Mouse (Mus musculus): ENCODE data around the gene Ctsd. TPM values are rescaled to one million over a fixed set of nuclear protein-coding genes. Genes with fewer than 3 reads are reported as not detected.

Gene Ctsd
- total and polyA plus RNA-seq, 3 experiments: 61.2 to 107 (median 104) TPM

DNA sequence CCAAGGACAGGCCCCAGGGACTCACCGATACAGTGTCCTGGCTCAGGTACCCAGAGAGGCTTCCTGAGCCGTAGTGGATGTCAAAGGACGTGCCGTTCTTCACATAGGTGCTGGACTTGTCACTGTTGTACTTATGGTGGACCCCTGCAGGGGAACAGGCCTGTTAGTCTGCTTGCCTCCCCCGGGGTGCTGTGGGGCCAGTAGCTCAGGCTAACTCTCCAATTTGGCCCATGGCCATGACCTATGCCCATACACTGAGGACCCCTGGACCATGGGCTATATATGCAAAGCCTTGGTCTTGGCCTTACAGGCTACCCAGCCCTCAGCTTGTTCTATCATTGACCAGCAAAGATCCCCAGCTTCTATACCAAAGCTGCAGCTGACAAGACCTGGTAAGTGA, 5.3 kb downstream of the Ctsd start, which contains the start of gene Gm49369:
Gene Gm49369, minus strand, starts transcription at position 101 of the 400 bp plus-strand sequence.
- dilution Hi-C loops (cut with MboI; ENCODE audit: extremely low pct_ligation_motif_present, extremely low pct_unique_long_range_greater_than_20kb, low sequenced_read_pairs): no loop called here
- no peaks in the 10 kb centered on the region for H3K27me3 ChIP-seq (replicated peaks)

DNA sequence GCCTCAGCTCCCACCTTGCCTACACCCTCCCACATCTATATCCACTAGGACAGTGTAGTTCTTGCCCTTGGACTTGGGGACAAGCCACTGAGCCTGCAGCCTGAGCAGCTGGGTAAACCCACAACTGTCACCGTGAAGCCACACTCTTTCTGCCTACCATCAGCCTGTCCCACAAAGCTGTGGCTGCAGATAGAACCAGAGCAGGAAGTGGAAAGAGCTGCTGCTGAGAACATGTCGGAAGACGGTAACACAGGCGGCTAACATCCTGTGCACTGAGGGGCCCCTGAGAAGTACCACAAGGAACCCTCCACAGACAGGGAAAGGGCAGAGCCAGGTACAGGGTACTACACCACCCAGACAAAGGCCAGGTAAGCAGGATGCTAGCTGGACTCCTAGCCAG, 6.7 kb downstream of the Ctsd start:
- DNase-seq (ENCODE audit: extremely low read depth): no peak
- Histone ChIP-seq H3K79me2 (replicated peaks; ENCODE audit: control insufficient read depth, extremely low read depth, insufficient read depth, poor library complexity, severe bottlenecking) (peaks cover 7% of the 10 kb centered on the region), H3K4me2 (ENCODE audit: insufficient read depth, low read depth, poor library complexity, severe bottlenecking) (no peak overlapping the region), H3K27me3 (replicated peaks) (no peaks in the 10 kb centered on the region), H3K36me3 (replicated peaks in 1 of 2; ENCODE audit: control insufficient read depth in 1 of 2, insufficient read depth in 1 of 2, low read length in 1 of 2) (peaks cover 83 to 98% of the 10 kb centered on the region in 2 experiments), H3K27ac (ENCODE audit: insufficient read depth, low read depth) (no peak overlapping the region), H3K4me3 (replicated peaks in 1 of 3; ENCODE audit: low read depth in 2 of 3, low read length in 2 of 3, poor library complexity in 1 of 3) (no peak overlapping the region), H3K9ac (ENCODE audit: insufficient read depth, low read depth) (no peak overlapping the region), H3K9me3 (replicated peaks; ENCODE audit: low read length) (no peaks in the 10 kb centered on the region), H3K4me1 (ENCODE audit: control insufficient read depth in 1 of 2, insufficient read depth in 2 of 2) (peaks cover 3 to 10% of the 10 kb centered on the region in 2 experiments; a peak in 3 of 4 replicates)
- dilution Hi-C loops (cut with MboI; ENCODE audit: extremely low pct_ligation_motif_present, extremely low pct_unique_long_range_greater_than_20kb, low sequenced_read_pairs) (no loop called here), in situ Hi-C loops (cut with MboI; ENCODE audit: low pct_ligation_motif_present, low pct_unique_long_range_greater_than_20kb, low sequenced_read_pairs) (no loop called here)
- TF ChIP-seq POLR2A (IDR thresholded peaks at IDR 0.05; ENCODE audit: low read depth, low read length) (no peak), SMC3 (IDR thresholded peaks at IDR 0.05; ENCODE audit: low read depth, low read length) (no peak), ETS1 (conservative IDR thresholded peaks at IDR 0.05; ENCODE audit: low read depth, low read length) (no peak), RCOR1 (conservative IDR thresholded peaks at IDR 0.05; ENCODE audit: low read depth, low read length) (no peak), IRF4 (IDR thresholded peaks at IDR 0.05; ENCODE audit: low read depth, low read length) (no peak), MAZ (IDR thresholded peaks at IDR 0.05; ENCODE audit: low read depth, low read length) (no peak), USF2 (conservative IDR thresholded peaks at IDR 0.05; ENCODE audit: low read depth, low read length) (no peak), UBTF (IDR thresholded peaks at IDR 0.05; ENCODE audit: low read depth, low read length) (no peak)

More for the DNA sequence above, 5.3 kb downstream of the Ctsd start, which contains the start of gene Gm49369:
- no peaks in the 10 kb centered on the region for H3K9me3 ChIP-seq (replicated peaks; ENCODE audit: low read length)
- TF ChIP-seq HCFC1 (IDR thresholded peaks at IDR 0.05; ENCODE audit: low read depth, low read length) (no peak), ELF1 (IDR thresholded peaks at IDR 0.05; ENCODE audit: low read depth, low read length) (no peak), ZMIZ1 (IDR thresholded peaks at IDR 0.05; ENCODE audit: low read depth, low read length) (no peak), IRF4 (IDR thresholded peaks at IDR 0.05; ENCODE audit: low read depth, low read length) (no peak), TBP (conservative IDR thresholded peaks at IDR 0.05; ENCODE audit: low read depth, low read length) (no peak), EP300 (IDR thresholded peaks at IDR 0.05; ENCODE audit: low read length) (no peak), UBTF (IDR thresholded peaks at IDR 0.05; ENCODE audit: low read depth, low read length) (no peak), USF1 (IDR thresholded peaks at IDR 0.05; ENCODE audit: low read depth, low read length) (no peak), NELFE (IDR thresholded peaks at IDR 0.05; ENCODE audit: low read depth, low read length) (no peak), CHD2 (IDR thresholded peaks at IDR 0.05; ENCODE audit: low read length) (no peak), NRF1 (IDR thresholded peaks at IDR 0.05; ENCODE audit: low read depth, low read length) (no peak), TCF12 (IDR thresholded peaks at IDR 0.05; ENCODE audit: low read depth, low read length) (no peak), CHD1 (IDR thresholded peaks at IDR 0.05; ENCODE audit: low read depth, low read length) (no peak)
- H3K4me2 ChIP-seq (ENCODE audit: insufficient read depth, low read depth, poor library complexity, severe bottlenecking): no peak within 1 kb of the TSS
- H3K4me1 ChIP-seq (ENCODE audit: control insufficient read depth in 1 of 2, insufficient read depth in 2 of 2): peaks cover 11 to 19% of the 10 kb centered on the region in 2 experiments; a peak in 3 of 4 replicates
- peaks cover 9% of the 10 kb centered on the region for H3K79me2 ChIP-seq (replicated peaks; ENCODE audit: control insufficient read depth, extremely low read depth, insufficient read depth, poor library complexity, severe bottlenecking)
- peaks cover 69 to 84% of the 10 kb centered on the region in 2 experiments for H3K36me3 ChIP-seq (replicated peaks in 1 of 2; ENCODE audit: control insufficient read depth in 1 of 2, insufficient read depth in 1 of 2, low read length in 1 of 2)
- H3K27ac ChIP-seq (ENCODE audit: insufficient read depth, low read depth): no peak within 1 kb of the TSS
- H3K9ac ChIP-seq (ENCODE audit: insufficient read depth, low read depth): no peak within 1 kb of the TSS
- DNase-seq (ENCODE audit: extremely low read depth): no peak
- in situ Hi-C loops (cut with MboI; ENCODE audit: low pct_ligation_motif_present, low pct_unique_long_range_greater_than_20kb, low sequenced_read_pairs): no loop called here
- no peak within 1 kb of the TSS for H3K4me3 ChIP-seq (replicated peaks in 1 of 3; ENCODE audit: low read depth in 2 of 3, low read length in 2 of 3, poor library complexity in 1 of 3)

Measured in CH12.LX (cell line).